Mouse (Mus musculus): ENCODE data around the gene Mustn1.

DNA sequence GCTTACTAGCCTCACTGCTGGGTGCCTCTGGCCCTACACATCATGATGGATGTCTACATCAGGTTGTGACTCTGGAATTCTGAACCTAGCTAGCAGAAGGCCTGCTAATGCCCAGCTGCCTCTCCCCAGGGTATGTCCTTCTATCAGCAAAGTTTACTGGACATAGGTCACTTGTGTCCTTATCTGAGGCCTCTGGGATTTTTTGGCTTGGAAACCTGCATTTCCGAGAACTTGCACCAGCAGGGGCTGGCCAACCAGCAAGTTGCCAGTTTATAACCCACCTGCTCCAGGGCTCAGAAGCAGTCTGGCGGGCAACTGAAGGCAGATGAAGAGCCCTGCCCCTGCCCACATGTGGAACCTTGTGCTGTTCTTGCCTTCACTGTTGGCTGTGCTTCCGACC is 7.2 kb downstream of the Mustn1 start, which contains the start of gene Itih4:
- no peak for TF ChIP-seq CTCF (IDR thresholded peaks at IDR 0.05; ENCODE audit: extremely low read depth, insufficient read depth, insufficient read length, insufficient replicate concordance)
- no peak for TF ChIP-seq POLR2A (IDR thresholded peaks at IDR 0.05; ENCODE audit: low read depth, low read length)
